Mouse (Mus musculus) neural tube, embryonic 13.5 days (tissue): ENCODE data around the gene Ssx2ip. TPM values are rescaled to one million over a fixed set of nuclear protein-coding genes. Genes with fewer than 3 reads are reported as not detected.

Experiments used
- ATAC-seq: fragments of 200-750 bp; cut with Nextera tagmentation; 2 replicates; pipeline ENCODE4 v1.8.0; 2017; ENCODE audit warnings: low read depth, mild to moderate bottlenecking, moderate TSS enrichment, moderate library complexity
- H3K27ac ChIP-seq: fragments of 300-500 bp; sonication (generic); replicated peaks from 2 replicates; pipeline ENCODE4 v1.5.1; 2015; ENCODE audit warnings: moderate library complexity, mild to moderate bottlenecking, inconsistent platforms
- H3K27me3 ChIP-seq: fragments of 300-500 bp; sonication (generic); 2 replicates; pipeline ENCODE4 v1.6.1; 2015; ENCODE audit warnings: mild to moderate bottlenecking, inconsistent platforms
- H3K36me3 ChIP-seq: fragments of 300-500 bp; sonication (generic); 2 replicates; pipeline ENCODE4 v1.6.1; 2015; ENCODE audit warnings: mild to moderate bottlenecking, inconsistent platforms
- H3K4me1 ChIP-seq: fragments of 300-500 bp; sonication (generic); replicated peaks from 2 replicates; pipeline ENCODE4 v1.6.1; 2015; ENCODE audit warnings: inconsistent platforms
- H3K4me2 ChIP-seq: fragments of 300-500 bp; sonication (generic); 2 replicates; pipeline ENCODE4 v1.6.1; 2015; ENCODE audit warnings: inconsistent platforms, mild to moderate bottlenecking, moderate library complexity
- H3K4me3 ChIP-seq: fragments of 300-500 bp; sonication (generic); 2 replicates; pipeline ENCODE4 v1.5.1; 2015; ENCODE audit warnings: mild to moderate bottlenecking, inconsistent platforms
- H3K9ac ChIP-seq: fragments of 300-500 bp; sonication (generic); 2 replicates; pipeline ENCODE4 v1.6.1; 2015; ENCODE audit warnings: moderate library complexity, mild to moderate bottlenecking, inconsistent platforms
- H3K9me3 ChIP-seq: fragments of 300-500 bp; sonication (generic); 2 replicates; pipeline ENCODE4 v1.6.1; 2016; ENCODE audit warnings: inconsistent platforms
- WGBS: fragments of 180-500 bp; shearing (Covaris S2); methylation state at CpG from one replicate; pipeline ENCODE4 v1.1.7; 2015; 5-methylcytosine and 5-hydroxymethylcytosine counted together
- polyA plus RNA-seq: library from polyadenylated mRNA; unstranded; fragments of >200 nt; fragmentation: Nextera tagmentation; extraction: Ambion mirVana; gene quantifications from 2 replicates; pipeline ENCODE4 v1.2.1, GENCODE M21; 2015

Ssx2ip gene
- polyA plus RNA-seq: 13.4 and 15.1 TPM in 2 replicates

DNA sequence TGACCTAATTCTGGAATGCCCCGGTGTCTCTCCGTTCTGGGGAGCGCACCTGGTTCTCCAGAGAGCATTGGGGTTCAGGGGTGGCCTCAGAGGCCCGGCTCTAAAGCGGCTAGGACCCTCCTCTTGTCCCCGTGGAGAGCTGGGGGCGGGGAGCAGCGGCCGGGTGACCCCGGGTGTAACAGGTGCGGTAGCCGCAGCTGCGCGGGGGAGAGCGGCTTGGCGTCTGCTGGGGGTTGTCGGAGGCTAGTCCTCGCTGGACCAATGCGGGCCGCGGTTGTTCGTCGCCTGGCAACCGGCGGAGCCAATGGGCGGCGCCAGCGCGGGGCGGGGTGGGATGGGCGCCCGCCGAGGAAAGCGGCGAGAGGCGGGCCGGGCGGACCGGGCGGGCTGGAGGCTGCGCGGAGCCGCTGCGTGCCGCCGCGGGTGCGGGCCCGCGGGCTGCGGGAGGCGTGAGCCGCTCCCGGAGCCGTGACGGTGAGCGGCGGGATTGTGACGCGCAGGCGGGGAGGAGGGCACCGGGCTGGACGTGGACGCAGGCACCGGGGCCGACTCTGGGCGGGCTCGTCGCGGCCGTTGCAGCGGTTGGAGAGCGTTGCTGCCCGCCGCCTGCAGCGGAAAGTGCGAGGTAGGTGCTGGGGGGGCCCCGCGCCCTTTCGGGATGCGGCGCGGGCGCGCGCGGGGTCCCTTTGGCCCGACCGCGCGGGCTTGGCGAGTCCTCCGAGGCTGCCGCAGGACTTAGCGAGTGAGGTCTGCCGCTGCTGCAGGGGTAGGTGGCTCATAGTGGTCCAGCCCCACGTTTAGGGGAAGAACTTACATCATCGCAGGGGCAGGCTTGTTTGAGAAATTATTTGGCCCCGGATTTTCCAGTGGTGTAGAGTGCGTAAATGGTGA is at the start of gene Ssx2ip:
TSS of gene Ssx2ip (plus strand) at position 332 of the 891 bp plus-strand sequence.
- Histone ChIP-seq H3K27ac (peak within 1 kb of the TSS; percentile 86), H3K9me3 (0 out of 2 replicates have a peak, but pooled peaks cover 6% of the 10 kb centered on the region), H3K4me3 (peak within 1 kb of the TSS; percentile 95), H3K36me3 (no peaks in the 10 kb centered on the region), H3K4me2 (peak within 1 kb of the TSS; percentile 85), H3K4me1 (peaks cover 34% of the 10 kb centered on the region), H3K27me3 (no peaks in the 10 kb centered on the region), H3K9ac (peak within 1 kb of the TSS; percentile 92)
- peak; percentile 99 for ATAC-seq
- under 1% methylated on average over 100 of the region's 100 CpGs for WGBS

DNA sequence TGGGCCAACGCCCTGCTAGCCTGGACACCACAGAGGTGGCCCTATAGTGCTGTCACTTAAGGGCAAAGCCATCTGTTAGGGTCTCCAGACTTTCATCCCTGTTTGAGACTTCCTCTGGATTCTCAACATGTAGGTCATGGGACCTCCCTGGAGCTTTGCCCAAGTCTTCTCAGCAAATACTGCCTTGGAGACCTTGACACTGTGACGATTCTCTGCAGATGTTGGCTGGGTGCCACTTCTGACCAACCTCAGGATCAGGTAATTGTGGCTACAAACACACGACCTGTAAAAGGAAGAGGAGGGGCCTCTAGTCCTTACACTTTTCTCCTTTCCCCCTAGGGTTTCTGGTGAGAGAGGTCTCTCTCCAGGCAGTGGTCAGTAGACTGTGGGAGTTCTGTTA is 49.3 kb upstream of the Ssx2ip start:
- Histone ChIP-seq H3K4me2 (no peak overlapping the region), H3K36me3 (no peaks in the 10 kb centered on the region), H3K4me3 (no peak overlapping the region), H3K9ac (no peak overlapping the region), H3K27ac (no peak overlapping the region), H3K9me3 (no peaks in the 10 kb centered on the region), H3K27me3 (no peaks in the 10 kb centered on the region), H3K4me1 (no peaks in the 10 kb centered on the region)
- WGBS: 85% methylated on average over 3 of the region's 3 CpGs
- ATAC-seq: no peak

DNA sequence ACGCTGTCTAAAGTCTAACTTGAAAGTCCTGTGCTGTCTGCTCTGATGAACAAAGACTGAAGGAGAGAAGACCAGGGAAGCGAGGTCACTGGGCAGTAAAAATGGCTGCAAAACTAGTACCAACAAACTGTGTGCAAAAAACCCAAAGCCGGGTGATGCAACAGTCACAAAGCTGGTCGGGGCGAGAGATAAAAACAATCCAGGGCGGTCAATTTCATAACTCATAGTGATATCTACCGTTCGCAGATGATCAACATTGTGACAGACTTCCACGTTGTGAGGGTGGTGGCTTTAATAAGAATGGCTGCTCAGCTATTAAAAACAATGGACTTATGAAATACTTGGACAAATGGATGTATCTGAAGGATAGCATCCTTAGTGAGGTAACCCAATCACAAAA is 39.0 kb upstream of the Ssx2ip start:
- 88% methylated on average over 9 of the region's 9 CpGs for WGBS
- no peaks in the 10 kb centered on the region for H3K9me3 ChIP-seq

GRCm38 (mm10) chr3:146367058-146367457 is 37.4 kb upstream of the Ssx2ip start:
- Histone ChIP-seq H3K27ac (no peak overlapping the region), H3K36me3 (no peaks in the 10 kb centered on the region), H3K4me3 (no peak overlapping the region), H3K4me2 (no peak overlapping the region), H3K9me3 (no peaks in the 10 kb centered on the region), H3K27me3 (peaks cover 24% of the 10 kb centered on the region), H3K4me1 (no peaks in the 10 kb centered on the region), H3K9ac (no peak overlapping the region)
- no peak for ATAC-seq
- WGBS: 97% methylated on average over 2 of the region's 2 CpGs

More for the DNA sequence above, 39.0 kb upstream of the Ssx2ip start:
- Histone ChIP-seq H3K36me3 (no peaks in the 10 kb centered on the region), H3K4me3 (no peak overlapping the region), H3K27me3 (peaks cover 9% of the 10 kb centered on the region; the same call in 1 of the 2 replicates), H3K27ac (no peak overlapping the region), H3K4me2 (no peak overlapping the region), H3K4me1 (no peaks in the 10 kb centered on the region), H3K9ac (no peak overlapping the region)
- no peak for ATAC-seq

DNA sequence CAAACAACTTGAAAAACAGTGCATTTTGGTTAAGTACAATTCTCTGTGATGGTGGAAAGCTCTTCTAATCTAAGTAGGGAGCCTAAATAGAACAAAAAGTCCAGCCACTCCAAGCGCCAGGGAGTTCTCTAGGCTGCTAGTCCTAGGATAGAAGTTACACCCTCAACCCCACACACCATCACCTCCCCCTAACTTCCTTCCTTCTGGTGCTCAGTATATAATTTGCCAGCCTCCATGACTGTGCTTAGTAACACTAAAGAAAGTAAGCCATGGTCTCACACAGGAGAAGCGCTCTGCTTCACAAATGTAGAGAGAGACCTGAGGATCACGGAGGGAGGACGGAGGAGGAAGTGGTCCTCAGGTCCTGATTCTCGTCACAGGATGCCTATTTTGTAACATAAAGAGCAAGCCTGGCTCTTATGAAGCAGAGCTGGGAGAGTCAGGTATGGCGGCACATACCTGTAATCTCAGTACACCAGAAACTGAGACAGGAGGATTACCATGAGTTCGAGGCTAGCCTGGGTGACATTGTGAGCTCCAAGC is 33.8 kb upstream of the Ssx2ip start:
- peaks cover 44% of the 10 kb centered on the region for H3K27me3 ChIP-seq
- no peak overlapping the region for H3K4me3 ChIP-seq
- no peaks in the 10 kb centered on the region for H3K36me3 ChIP-seq
- H3K27ac ChIP-seq: no peak overlapping the region
- H3K9ac ChIP-seq: no peak overlapping the region
- ATAC-seq: no peak
- H3K4me1 ChIP-seq: peaks cover 6% of the 10 kb centered on the region; the same call in 1 of the 2 replicates
- H3K4me2 ChIP-seq: no peak overlapping the region
- WGBS: 89% methylated on average over 7 of the region's 7 CpGs
- no peaks in the 10 kb centered on the region for H3K9me3 ChIP-seq

DNA sequence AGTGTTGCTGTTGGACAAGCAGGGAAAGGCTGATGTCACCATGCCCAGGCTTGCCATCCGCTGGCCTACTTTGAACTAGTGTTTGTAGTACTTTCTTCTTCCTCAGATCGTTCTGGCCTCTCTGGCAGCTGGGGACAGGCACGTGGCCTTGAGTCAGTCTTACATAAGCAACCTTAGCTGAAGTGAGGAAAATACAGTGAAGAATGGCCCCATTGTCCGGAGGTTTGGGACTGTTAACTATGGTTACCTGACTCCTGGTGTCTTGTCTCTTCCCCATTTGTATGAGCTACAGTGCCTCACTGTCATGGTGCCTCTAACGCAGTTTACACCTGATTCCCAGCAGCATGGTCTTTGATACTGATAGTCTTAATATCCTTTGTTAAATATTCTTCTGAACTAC is 33.2 kb upstream of the Ssx2ip start:
- H3K27me3 ChIP-seq: peaks cover 47% of the 10 kb centered on the region
- H3K36me3 ChIP-seq: no peaks in the 10 kb centered on the region
- H3K4me1 ChIP-seq: peaks cover 6% of the 10 kb centered on the region; the same call in 1 of the 2 replicates
- ATAC-seq: no peak
- no peak overlapping the region for H3K4me2 ChIP-seq
- 68% methylated on average over 5 of the region's 5 CpGs for WGBS
- no peak overlapping the region for H3K9ac ChIP-seq
- no peaks in the 10 kb centered on the region for H3K9me3 ChIP-seq
- no peak overlapping the region for H3K4me3 ChIP-seq
- no peak overlapping the region for H3K27ac ChIP-seq

DNA sequence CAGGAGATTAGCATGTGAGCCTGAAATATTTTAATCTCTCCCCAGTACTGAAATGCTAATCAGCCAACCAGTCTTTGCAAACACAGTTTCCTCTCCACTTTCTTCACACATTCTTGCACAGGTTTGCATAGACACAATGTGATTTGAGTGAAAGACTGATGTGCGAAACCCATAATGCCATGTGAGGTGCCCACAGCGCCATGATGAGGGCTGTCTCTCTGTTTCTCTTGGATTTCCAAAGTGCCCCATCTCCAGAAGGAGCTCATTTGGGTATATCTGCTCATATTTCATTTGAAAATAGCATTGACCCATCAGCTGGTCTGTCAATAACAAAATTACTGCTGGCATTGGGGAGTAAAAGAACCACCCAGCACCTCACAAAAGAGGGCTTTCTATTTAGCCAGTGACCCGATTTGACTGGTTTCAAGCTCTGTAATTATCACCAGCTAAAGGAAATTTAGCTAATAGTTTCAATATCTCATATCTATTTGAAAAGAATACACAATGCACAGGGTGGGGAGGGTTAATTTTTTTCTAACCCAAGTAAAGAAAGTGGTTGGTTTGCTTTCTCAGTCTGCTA is 29.8 kb upstream of the Ssx2ip start:
- 68% methylated on average over 3 of the region's 3 CpGs for WGBS
- ATAC-seq: no peak
- no peaks in the 10 kb centered on the region for H3K36me3 ChIP-seq
- peaks cover 71% of the 10 kb centered on the region for H3K27me3 ChIP-seq
- H3K4me1 ChIP-seq: peaks cover 7% of the 10 kb centered on the region; the same call in 1 of the 2 replicates
- no peak overlapping the region for H3K27ac ChIP-seq
- H3K4me2 ChIP-seq: no peak overlapping the region
- H3K4me3 ChIP-seq: no peak overlapping the region
- H3K9ac ChIP-seq: no peak overlapping the region
- no peaks in the 10 kb centered on the region for H3K9me3 ChIP-seq

DNA sequence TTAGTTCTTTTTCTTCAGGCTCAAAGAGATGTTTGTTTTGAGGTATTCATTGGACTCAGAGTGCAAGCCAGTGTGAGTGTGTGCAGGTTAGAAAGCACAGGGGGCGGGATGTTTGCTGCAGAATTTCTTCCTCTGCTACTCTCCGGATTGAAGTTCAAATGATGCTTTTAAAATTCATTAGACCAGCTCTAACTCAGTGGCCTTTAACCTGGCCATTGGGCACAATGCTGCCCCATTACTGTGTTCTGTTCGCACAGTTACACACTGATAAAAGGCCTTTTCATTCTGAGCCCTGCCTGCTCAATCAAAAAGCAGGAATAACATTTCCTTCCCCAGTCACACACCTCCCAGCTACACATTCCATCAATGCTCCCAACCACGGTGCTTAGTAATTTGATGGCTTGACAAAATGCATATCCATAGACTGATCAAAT is 29.2 kb upstream of the Ssx2ip start:
- Histone ChIP-seq H3K36me3 (no peaks in the 10 kb centered on the region), H3K9ac (no peak overlapping the region), H3K4me3 (no peak overlapping the region), H3K4me2 (no peak overlapping the region), H3K4me1 (peaks cover 12% of the 10 kb centered on the region), H3K9me3 (no peaks in the 10 kb centered on the region), H3K27ac (0 out of 2 replicates have a peak overlapping the region, but pooled peaks have one; percentile 13), H3K27me3 (peaks cover 66% of the 10 kb centered on the region)
- WGBS: 20% methylated on average over 4 of the region's 4 CpGs
- no peak for ATAC-seq

DNA sequence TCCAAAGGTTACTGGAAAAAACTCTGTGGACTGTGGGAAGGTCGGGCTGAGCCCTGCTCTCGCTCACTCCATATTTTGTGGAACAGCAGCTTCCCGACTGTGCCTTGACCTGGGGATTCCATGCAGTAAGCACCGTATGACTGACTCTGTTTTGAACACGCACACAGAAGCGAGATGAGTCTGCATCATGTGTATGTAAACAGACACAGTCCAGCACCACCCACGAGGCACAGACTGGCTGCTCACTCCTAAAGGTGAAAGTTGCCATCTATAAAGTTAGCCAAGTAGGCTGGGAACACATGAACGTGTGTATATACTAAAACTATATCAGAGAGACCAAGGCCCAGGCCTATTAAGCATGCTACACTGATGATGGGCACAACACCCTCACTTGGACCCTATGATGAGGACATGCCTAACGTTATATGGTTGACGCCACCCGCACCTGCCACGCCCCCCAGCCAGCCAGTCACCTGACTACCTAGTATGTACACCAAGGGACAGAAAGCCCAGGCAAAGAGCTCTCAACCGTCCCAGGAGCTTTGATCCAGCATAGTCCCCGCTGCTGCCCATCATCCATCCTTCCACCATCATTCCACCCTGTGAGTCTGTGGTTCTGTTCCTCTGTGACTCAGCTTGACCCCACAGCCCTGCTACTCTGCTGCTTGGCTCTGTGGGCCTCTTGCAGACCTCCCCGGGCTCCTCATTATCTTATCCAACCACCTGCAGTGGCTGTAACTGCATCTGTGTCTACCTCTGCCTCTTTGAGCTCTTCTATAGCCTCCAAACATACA is 27.9 kb upstream of the Ssx2ip start:
- Histone ChIP-seq H3K4me1 (peaks cover 12% of the 10 kb centered on the region), H3K9me3 (no peaks in the 10 kb centered on the region), H3K27me3 (peaks cover 54% of the 10 kb centered on the region), H3K4me2 (no peak overlapping the region), H3K4me3 (no peak overlapping the region), H3K36me3 (no peaks in the 10 kb centered on the region), H3K9ac (no peak overlapping the region), H3K27ac (no peak overlapping the region)
- WGBS: 74% methylated on average over 15 of the region's 15 CpGs
- no peak for ATAC-seq

GRCm38 (mm10) chr3:146377216-146377615 is 27.2 kb upstream of the Ssx2ip start:
- WGBS: 89% methylated on average over 5 of the region's 5 CpGs
- Histone ChIP-seq H3K27me3 (peaks cover 50% of the 10 kb centered on the region), H3K4me2 (no peak overlapping the region), H3K9me3 (no peaks in the 10 kb centered on the region), H3K36me3 (no peaks in the 10 kb centered on the region), H3K27ac (no peak overlapping the region), H3K4me3 (no peak overlapping the region), H3K9ac (no peak overlapping the region), H3K4me1 (peaks cover 12% of the 10 kb centered on the region)
- no peak for ATAC-seq

- Histone ChIP-seq H3K36me3 (no peaks in the 10 kb centered on the region), H3K9ac (no peak overlapping the region), H3K4me3 (no peak overlapping the region), H3K27me3 (peaks cover 34% of the 10 kb centered on the region), H3K9me3 (no peaks in the 10 kb centered on the region), H3K4me2 (no peak overlapping the region), H3K27ac (no peak overlapping the region), H3K4me1 (peaks cover 12% of the 10 kb centered on the region)
- no peak for ATAC-seq
- WGBS: 54% methylated on average over 8 of the region's 8 CpGs
These were observed 25.7 kb upstream of the Ssx2ip start for GRCm38 (mm10) chr3:146378753-146379152.
